Mouse (Mus musculus) stomach, embryonic 14.5 days (tissue): ENCODE data around the gene Tmem38b. TPM values are rescaled to one million over a fixed set of nuclear protein-coding genes. Genes with fewer than 3 reads are reported as not detected.
A peak's percentile ranks its signal among the peaks of the same experiment; 100 is the strongest.

Experiments
- ATAC-seq: fragments of 200-750 bp; cut with Nextera tagmentation; 2 replicates; pipeline ENCODE4 v1.8.0; 2017; ENCODE audit warnings: low read depth, moderate TSS enrichment; ENCODE audit not compliant: insufficient number of reproducible peaks, insufficient read depth, low FRiP score
- H3K27ac ChIP-seq: fragments of 300-500 bp; sonication (generic); 2 replicates; pipeline ENCODE4 v1.5.1; 2014; ENCODE audit warnings: mild to moderate bottlenecking, low read length, moderate library complexity, mixed read lengths
- H3K27me3 ChIP-seq: fragments of 300-500 bp; sonication (generic); 2 replicates; pipeline ENCODE4 v1.6.1; 2014; ENCODE audit warnings: low read length, control low read depth, mixed read lengths; ENCODE audit not compliant: control insufficient read depth, insufficient read depth
- H3K36me3 ChIP-seq: fragments of 300-500 bp; sonication (generic); 2 replicates; pipeline ENCODE4 v1.6.1; 2014; ENCODE audit warnings: mild to moderate bottlenecking, control low read depth, low read length, moderate library complexity, mixed read lengths; ENCODE audit not compliant: control insufficient read depth, insufficient read depth
- H3K4me1 ChIP-seq: fragments of 300-500 bp; sonication (generic); 2 replicates; pipeline ENCODE4 v1.6.1; 2014; ENCODE audit warnings: low read length, control low read depth, mixed read lengths; ENCODE audit not compliant: control insufficient read depth, insufficient read depth
- H3K4me2 ChIP-seq: fragments of 300-500 bp; sonication (generic); replicated peaks from 2 replicates; pipeline ENCODE4 v1.6.1; 2014; ENCODE audit warnings: low read depth, low read length, control low read depth
- H3K4me3 ChIP-seq: fragments of 300-500 bp; sonication (generic); 2 replicates; pipeline ENCODE4 v1.5.1; 2014; ENCODE audit warnings: low read depth, low read length, control low read depth
- H3K9ac ChIP-seq: fragments of 300-500 bp; sonication (generic); replicated peaks from 2 replicates; pipeline ENCODE4 v1.6.1; 2014; ENCODE audit warnings: low read depth, mild to moderate bottlenecking, control low read depth, low read length, moderate library complexity, mixed read lengths
- H3K9me3 ChIP-seq: fragments of 300-500 bp; sonication (generic); 2 replicates; pipeline ENCODE4 v1.6.1; 2016; ENCODE audit warnings: low read depth, low read length, control low read depth; ENCODE audit not compliant: control insufficient read depth
- WGBS: fragments of 180-500 bp; shearing (Covaris S2); extraction: QIAGEN DNeasy Blood & Tissue Kit; methylation state at CpG from one replicate; pipeline ENCODE4 v1.1.7; 2014; 5-methylcytosine and 5-hydroxymethylcytosine counted together
- polyA plus RNA-seq: library from polyadenylated mRNA; unstranded; fragments of >200 nt; fragmentation: Nextera tagmentation; extraction: Ambion mirVana; gene quantifications from 2 replicates; pipeline ENCODE4 v1.2.1, GENCODE M21; 2014

Tmem38b gene
- polyA plus RNA-seq, 1 experiment from 2014 or later = 8.6 TPM

DNA sequence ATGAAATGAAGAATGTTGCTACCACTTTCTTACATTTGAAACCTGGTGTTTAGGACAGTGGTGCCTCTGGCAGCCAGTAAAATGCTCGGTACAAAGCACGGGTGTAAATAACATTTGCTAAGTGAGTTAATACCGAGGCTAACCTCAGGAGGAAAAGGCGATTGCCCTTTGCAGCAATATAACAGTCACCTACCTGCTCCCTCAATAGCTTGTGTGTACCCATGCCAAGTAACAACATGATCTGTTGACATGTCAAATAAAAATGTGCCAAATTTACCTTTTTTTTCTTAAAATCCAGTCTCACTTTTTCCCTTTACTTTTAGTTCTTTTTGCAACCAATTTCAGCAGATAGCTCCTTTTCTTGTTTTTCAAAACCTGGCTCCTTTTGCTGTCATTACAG, 1.0 kb upstream of the Tmem38b start:
- no peak for ATAC-seq
- Histone ChIP-seq H3K4me3 (no peak overlapping the region), H3K4me2 (no peak overlapping the region), H3K36me3 (no peaks in the 10 kb centered on the region), H3K4me1 (peaks cover 5% of the 10 kb centered on the region; the same call in 1 of the 2 replicates), H3K9me3 (no peaks in the 10 kb centered on the region), H3K27ac (no peak overlapping the region), H3K27me3 (no peaks in the 10 kb centered on the region), H3K9ac (no peak overlapping the region)
- 35% methylated on average over 4 of the region's 4 CpGs for WGBS

DNA sequence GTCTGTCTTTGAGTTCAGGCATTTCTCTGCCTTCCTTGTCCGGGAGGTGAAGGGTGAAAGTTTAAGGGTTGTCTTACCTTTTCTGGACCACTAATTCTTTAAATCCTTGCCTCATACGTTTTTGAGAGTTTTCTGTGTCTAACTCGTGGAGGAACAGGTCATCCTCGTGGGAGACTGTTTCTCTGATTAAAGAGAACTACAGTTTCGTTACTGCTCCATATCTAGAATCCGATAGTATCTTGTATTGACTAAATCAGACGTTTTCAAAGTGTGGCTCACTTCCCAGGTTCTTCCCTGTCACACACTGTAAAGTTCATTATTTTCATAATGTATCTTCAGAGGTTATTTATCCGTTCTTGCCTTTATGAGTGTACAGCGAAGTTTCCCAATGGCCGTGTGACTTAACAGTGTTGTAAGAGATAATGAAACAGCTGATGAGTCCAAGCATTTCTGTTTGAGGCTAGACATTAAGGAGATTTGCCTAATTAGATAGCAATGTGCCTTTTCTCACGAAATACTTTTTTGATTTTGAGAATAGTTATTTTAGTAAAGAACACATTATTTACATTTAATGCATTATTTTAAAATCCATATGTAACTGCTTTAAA, 900 bp downstream of the Tmem38b start:
- peak overlapping the region; percentile 88 for H3K4me3 ChIP-seq
- no peak for ATAC-seq
- no peaks in the 10 kb centered on the region for H3K9me3 ChIP-seq
- H3K27ac ChIP-seq = no peak overlapping the region
- no peaks in the 10 kb centered on the region for H3K27me3 ChIP-seq
- H3K4me1 ChIP-seq = peaks cover 5% of the 10 kb centered on the region; the same call in 1 of the 2 replicates
- peak overlapping the region; percentile 71 for H3K4me2 ChIP-seq
- H3K9ac ChIP-seq = peak overlapping the region; percentile 58; the same call in 1 of the 2 replicates
- 12% methylated on average over 11 of the region's 11 CpGs for WGBS
- no peaks in the 10 kb centered on the region for H3K36me3 ChIP-seq

DNA sequence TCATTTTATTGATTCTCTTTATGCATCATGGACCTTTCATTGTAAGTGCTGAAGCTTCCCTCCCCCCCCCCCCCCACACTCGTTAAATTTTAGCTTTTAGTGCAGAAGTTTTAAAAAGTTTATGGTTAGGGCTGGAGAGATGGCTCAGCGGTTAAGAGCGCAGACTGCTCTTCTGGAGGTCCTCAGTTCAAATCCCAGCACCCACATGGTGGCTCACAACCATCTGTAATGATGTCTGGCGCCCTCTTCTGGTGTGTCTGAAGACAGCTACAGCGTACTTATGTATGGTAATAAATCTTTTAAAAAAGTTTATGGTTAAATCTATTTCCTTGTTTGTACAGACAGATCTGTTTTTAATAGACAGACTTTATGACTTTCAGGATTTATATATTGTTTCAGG, 2.0 kb downstream of the Tmem38b start:
- no peak for ATAC-seq
- WGBS = 88% methylated on average over 5 of the region's 5 CpGs
- no peak overlapping the region for H3K27ac ChIP-seq
- no peak overlapping the region for H3K4me2 ChIP-seq
- H3K4me3 ChIP-seq = no peak overlapping the region
- no peaks in the 10 kb centered on the region for H3K36me3 ChIP-seq
- H3K4me1 ChIP-seq = peaks cover 5% of the 10 kb centered on the region; the same call in 1 of the 2 replicates
- H3K27me3 ChIP-seq = no peaks in the 10 kb centered on the region
- no peak overlapping the region for H3K9ac ChIP-seq
- no peaks in the 10 kb centered on the region for H3K9me3 ChIP-seq

DNA sequence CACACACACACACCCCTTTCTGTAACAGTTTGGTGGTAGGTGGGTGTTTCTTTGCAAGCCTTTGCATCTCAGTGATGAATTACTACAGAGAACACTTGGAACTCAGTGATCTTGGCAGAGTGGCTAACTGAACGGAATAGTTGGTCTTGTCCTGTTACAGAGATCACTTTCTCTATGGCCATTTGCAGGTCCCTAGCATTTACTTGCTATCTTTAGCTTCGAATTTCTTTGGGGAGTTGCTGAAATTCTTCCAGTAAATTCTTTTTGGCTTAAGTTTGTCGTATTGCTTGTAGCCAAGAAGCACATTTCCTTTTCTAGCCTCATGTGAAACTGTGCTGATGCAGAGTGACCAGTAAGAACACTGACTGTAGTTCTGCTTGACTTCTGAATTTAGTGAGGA, 3.1 kb downstream of the Tmem38b start:
- 73% methylated on average over 3 of the region's 3 CpGs for WGBS
- Histone ChIP-seq H3K36me3 (no peaks in the 10 kb centered on the region), H3K27ac (no peak overlapping the region), H3K4me2 (no peak overlapping the region), H3K4me3 (no peak overlapping the region), H3K9me3 (no peaks in the 10 kb centered on the region), H3K4me1 (peaks cover 5% of the 10 kb centered on the region; the same call in 1 of the 2 replicates), H3K27me3 (no peaks in the 10 kb centered on the region), H3K9ac (no peak overlapping the region)
- ATAC-seq = no peak

DNA sequence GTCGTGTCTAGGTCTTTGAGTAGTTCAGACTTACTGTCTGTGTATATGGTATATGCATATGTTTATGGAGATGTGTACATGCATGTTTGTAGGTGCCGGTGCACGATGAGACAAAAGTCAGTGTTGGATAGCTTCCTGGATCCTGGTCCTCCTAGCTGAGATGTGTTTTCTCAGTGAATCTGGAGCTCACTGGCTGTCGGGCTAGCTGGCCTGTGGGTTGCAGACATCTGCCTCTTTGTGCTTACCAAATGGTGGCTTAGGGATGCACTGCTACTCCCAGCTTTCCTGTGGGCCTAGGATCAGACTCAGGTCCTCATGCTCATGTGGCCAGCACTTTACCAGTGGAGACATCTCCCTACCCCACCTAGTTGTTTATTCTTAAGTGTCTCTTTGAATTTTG, 4.2 kb downstream of the Tmem38b start:
- no peak for ATAC-seq
- H3K9me3 ChIP-seq = no peaks in the 10 kb centered on the region
- no peak overlapping the region for H3K4me3 ChIP-seq
- 94% methylated on average over 4 of the region's 4 CpGs for WGBS
- no peak overlapping the region for H3K27ac ChIP-seq
- H3K9ac ChIP-seq = no peak overlapping the region
- peaks cover 5% of the 10 kb centered on the region; the same call in 1 of the 2 replicates for H3K4me1 ChIP-seq
- no peak overlapping the region for H3K4me2 ChIP-seq
- no peaks in the 10 kb centered on the region for H3K36me3 ChIP-seq
- no peaks in the 10 kb centered on the region for H3K27me3 ChIP-seq

DNA sequence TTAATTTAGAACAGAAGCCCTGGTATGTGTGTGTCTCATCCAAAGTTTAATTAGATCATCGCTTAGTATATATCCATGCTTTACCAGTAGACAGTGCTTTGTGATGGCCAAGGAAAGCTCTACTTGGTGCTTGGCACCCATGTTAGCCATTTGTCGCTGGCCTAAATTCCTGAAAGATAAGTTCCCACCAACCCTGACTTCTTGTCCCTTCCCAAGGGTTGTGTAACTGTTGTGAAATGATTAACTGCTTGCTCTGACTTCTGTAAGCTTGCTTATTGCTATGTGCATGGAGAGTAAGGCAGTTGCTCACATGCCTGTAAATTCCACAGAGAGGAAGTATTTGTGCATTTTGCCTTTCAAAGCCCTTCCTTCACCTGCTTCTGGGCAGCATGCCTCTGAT, 4.7 kb downstream of the Tmem38b start:
- Histone ChIP-seq H3K9ac (no peak overlapping the region), H3K36me3 (no peaks in the 10 kb centered on the region), H3K27me3 (no peaks in the 10 kb centered on the region), H3K27ac (no peak overlapping the region), H3K4me3 (no peak overlapping the region), H3K9me3 (no peaks in the 10 kb centered on the region), H3K4me2 (no peak overlapping the region), H3K4me1 (peaks cover 5% of the 10 kb centered on the region; the same call in 1 of the 2 replicates)
- ATAC-seq = no peak
- WGBS = 86% methylated on average over 2 of the region's 2 CpGs

DNA sequence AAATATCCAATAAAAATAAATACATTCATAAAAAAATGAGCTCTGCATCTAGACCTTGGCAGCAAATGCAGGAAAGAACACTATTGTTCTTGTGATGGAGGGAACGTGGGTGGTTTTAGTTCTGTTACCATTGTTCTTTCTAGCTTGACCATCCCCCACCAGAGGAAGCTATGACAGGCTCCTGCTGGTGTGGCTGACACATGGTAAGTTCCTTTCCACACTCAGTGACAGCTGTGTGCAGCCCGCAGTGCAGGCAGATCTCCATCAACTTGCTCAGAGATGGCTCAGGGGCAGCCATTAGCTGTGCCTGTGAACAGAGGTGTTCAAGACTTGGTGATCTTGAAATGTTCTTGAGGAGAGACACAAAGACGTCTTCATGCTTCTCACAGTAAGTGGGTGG, 6.5 kb downstream of the Tmem38b start:
- Histone ChIP-seq H3K27ac (no peak overlapping the region), H3K36me3 (no peaks in the 10 kb centered on the region), H3K4me3 (no peak overlapping the region), H3K9me3 (no peaks in the 10 kb centered on the region), H3K9ac (no peak overlapping the region), H3K27me3 (no peaks in the 10 kb centered on the region), H3K4me2 (no peak overlapping the region), H3K4me1 (no peaks in the 10 kb centered on the region)
- no peak for ATAC-seq
- 58% methylated on average over 3 of the region's 3 CpGs for WGBS

DNA sequence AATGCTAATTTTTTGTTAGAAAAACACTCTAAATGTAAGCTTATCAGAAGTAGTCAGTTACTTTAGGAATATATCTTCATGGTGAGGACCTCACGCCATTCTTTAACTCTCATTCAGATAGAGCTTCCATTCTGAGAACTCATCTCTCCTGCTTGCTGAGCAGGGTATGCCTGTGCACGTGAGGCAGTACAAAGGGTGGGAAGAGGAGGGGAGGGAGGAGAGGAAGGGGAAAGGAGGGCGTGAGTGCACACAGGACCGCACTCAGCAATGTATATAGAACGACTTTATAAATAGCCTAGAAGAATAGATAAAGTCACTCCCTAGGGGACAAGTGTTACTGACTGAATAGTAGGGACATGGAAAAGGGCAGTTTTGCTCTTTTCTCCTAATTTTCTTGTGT, 11.1 kb downstream of the Tmem38b start:
- no peak overlapping the region for H3K27ac ChIP-seq
- no peaks in the 10 kb centered on the region for H3K27me3 ChIP-seq
- ATAC-seq = no peak
- no peak overlapping the region for H3K4me3 ChIP-seq
- 23% methylated on average over 5 of the region's 5 CpGs for WGBS
- no peak overlapping the region for H3K4me2 ChIP-seq
- no peak overlapping the region for H3K9ac ChIP-seq
- no peaks in the 10 kb centered on the region for H3K9me3 ChIP-seq
- no peaks in the 10 kb centered on the region for H3K4me1 ChIP-seq
- H3K36me3 ChIP-seq = no peaks in the 10 kb centered on the region
